Comparison of ENCODE assay signal across 9 mouse cellular contexts in the genomic region with DNA sequence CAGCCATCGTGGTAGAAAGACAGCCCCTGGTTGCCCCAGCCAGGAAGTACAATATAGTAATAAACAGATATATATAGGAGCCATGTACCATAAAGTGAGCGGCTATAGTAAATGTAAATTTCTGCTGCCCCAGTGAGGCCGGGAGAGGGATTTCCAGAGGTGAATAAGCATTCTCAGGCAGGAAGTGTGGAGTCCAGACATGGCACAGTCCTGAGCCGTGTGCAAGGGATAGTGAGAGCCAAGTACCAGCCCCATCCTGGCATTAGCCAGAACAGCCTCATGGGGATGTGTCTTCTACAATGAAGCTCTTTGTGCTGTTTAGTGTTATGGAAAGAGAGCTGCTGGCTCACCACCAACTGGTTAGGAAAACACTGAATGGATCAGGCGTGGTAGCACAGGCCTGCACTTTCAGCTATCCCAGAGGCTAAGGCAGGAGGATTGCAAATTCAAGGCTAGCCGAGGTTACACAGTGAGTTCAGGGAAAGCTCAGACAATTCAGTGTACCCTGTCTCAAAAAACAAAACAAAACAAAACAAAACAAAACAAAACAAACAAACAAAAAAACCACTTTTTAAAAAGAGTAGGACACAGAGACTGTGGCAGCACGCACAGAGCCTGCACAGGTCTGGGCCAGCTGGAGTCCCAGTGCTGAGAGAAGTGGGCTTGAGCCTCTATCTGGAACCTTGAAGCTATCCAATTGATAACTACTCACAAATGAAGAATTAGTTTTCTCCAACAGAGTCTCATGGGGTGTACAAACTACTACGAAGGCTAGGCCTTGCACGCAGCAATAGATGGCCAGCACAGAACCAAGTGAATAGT. TPM values are rescaled to one million over a fixed set of nuclear protein-coding genes. Genes with fewer than 3 reads are reported as not detected.
A peak's percentile ranks its signal among the peaks of the same experiment; 100 is the strongest.
DNase-seq lines count a peak whose midpoint lies in the region; ATAC-seq lines count a peak whose summit lies in the region.
"Had no signal": no experiment of that assay in that cellular context is flagged by ENCODE, and none has a peak within 500 bp of the region (broad histone marks: within the 10 kb centered on the region; RNA-seq: fewer than 3 reads in every experiment).

No protein-coding gene starts in this region.

- no peak overlapping the region for H3K9ac ChIP-seq in forebrain, embryonic 13.5 days
- no peak overlapping the region; the same call in 1 of the 2 replicates for H3K9ac ChIP-seq in forebrain, embryonic 12.5 days
- H3K9ac ChIP-seq in hindbrain, embryonic 14.5 days, result no peak overlapping the region
- no peak overlapping the region for H3K9ac ChIP-seq in limb, embryonic 13.5 days

- no peaks in the 10 kb centered on the region; the same call in 1 of the 2 replicates for H3K4me1 ChIP-seq in forebrain, embryonic 13.5 days
- no peaks in the 10 kb centered on the region for H3K4me1 ChIP-seq in forebrain, embryonic 12.5 days
- H3K4me1 ChIP-seq in hindbrain, embryonic 14.5 days (replicated peaks; ENCODE audit: control insufficient read depth, insufficient read depth, low read length), result no peaks in the 10 kb centered on the region
- H3K4me1 ChIP-seq in limb, embryonic 13.5 days, result 0 out of 2 replicates have a peak, but pooled peaks cover 7% of the 10 kb centered on the region

- DNase-seq in cerebellum, adult 9-11 months, result peak; percentile 47
- DNase-seq in hindbrain, embryonic 14.5 days (ENCODE audit: low spot score), result peak; percentile 62
- no peak for DNase-seq in urinary bladder, postnatal 4 days (ENCODE audit: low spot score in 2 of 2)
- no peak for DNase-seq in urinary bladder, postnatal 14 days (ENCODE audit: low spot score)

- H3K9me3 ChIP-seq in forebrain, embryonic 13.5 days (replicated peaks), result no peaks in the 10 kb centered on the region
- no peaks in the 10 kb centered on the region for H3K9me3 ChIP-seq in forebrain, embryonic 12.5 days
- no peaks in the 10 kb centered on the region for H3K9me3 ChIP-seq in hindbrain, embryonic 14.5 days (ENCODE audit: control insufficient read depth, low read length)
- no peaks in the 10 kb centered on the region for H3K9me3 ChIP-seq in limb, embryonic 13.5 days

- H3K36me3 ChIP-seq in forebrain, embryonic 13.5 days (ENCODE audit: poor library complexity, severe bottlenecking), result peaks cover 4% of the 10 kb centered on the region; the same call in 1 of the 2 replicates
- H3K36me3 ChIP-seq in forebrain, embryonic 12.5 days (replicated peaks), result no peaks in the 10 kb centered on the region
- H3K36me3 ChIP-seq in hindbrain, embryonic 14.5 days (replicated peaks; ENCODE audit: control insufficient read depth, insufficient read depth), result no peaks in the 10 kb centered on the region
- H3K36me3 ChIP-seq in limb, embryonic 13.5 days, result peaks cover 13% of the 10 kb centered on the region; the same call in 1 of the 2 replicates

- no peaks in the 10 kb centered on the region for H3K27me3 ChIP-seq in forebrain, embryonic 13.5 days
- 0 out of 2 replicates have a peak, but pooled peaks cover 4% of the 10 kb centered on the region for H3K27me3 ChIP-seq in forebrain, embryonic 12.5 days
- no peaks in the 10 kb centered on the region for H3K27me3 ChIP-seq in hindbrain, embryonic 14.5 days (ENCODE audit: control insufficient read depth, insufficient read depth, low read length)
- H3K27me3 ChIP-seq in limb, embryonic 13.5 days, result no peaks in the 10 kb centered on the region

- no peak overlapping the region for H3K4me2 ChIP-seq in forebrain, embryonic 13.5 days
- H3K4me2 ChIP-seq in forebrain, embryonic 12.5 days, result no peak overlapping the region
- no peak overlapping the region for H3K4me2 ChIP-seq in hindbrain, embryonic 14.5 days (replicated peaks)
- H3K4me2 ChIP-seq in limb, embryonic 13.5 days (replicated peaks), result no peak overlapping the region

- no peak overlapping the region for H3K4me3 ChIP-seq in forebrain, embryonic 13.5 days
- H3K4me3 ChIP-seq in forebrain, embryonic 12.5 days (replicated peaks), result no peak overlapping the region
- no peak overlapping the region for H3K4me3 ChIP-seq in hindbrain, embryonic 14.5 days (replicated peaks; ENCODE audit: low read length)
- no peak overlapping the region for H3K4me3 ChIP-seq in limb, embryonic 13.5 days

- H3K27ac ChIP-seq in forebrain, embryonic 13.5 days, result no peak overlapping the region
- H3K27ac ChIP-seq in forebrain, embryonic 12.5 days, result no peak overlapping the region
- peak overlapping the region; percentile 43 for H3K27ac ChIP-seq in hindbrain, embryonic 14.5 days
- H3K27ac ChIP-seq in limb, embryonic 13.5 days, result peak overlapping the region; percentile 39; the same call in 1 of the 2 replicates
- H3K27ac ChIP-seq: macrophage had no signal

- 80% methylated on average over 9 of the region's 9 CpGs for WGBS in forebrain, embryonic 13.5 days
- 90% methylated on average over 9 of the region's 9 CpGs for WGBS in forebrain, embryonic 12.5 days
- 78% methylated on average over 9 of the region's 9 CpGs for whole genome bisulfite sequencing in hindbrain, embryonic 14.5 days
- WGBS in limb, embryonic 13.5 days, result 77% methylated on average over 9 of the region's 9 CpGs

- peak; percentile 98 for ATAC-seq in forebrain, embryonic 13.5 days
- no peak for ATAC-seq in forebrain, embryonic 12.5 days (ENCODE audit: low FRiP score)
- peak; percentile 93 for ATAC-seq in hindbrain, embryonic 14.5 days (ENCODE audit: low FRiP score)
- peak; percentile 88 for ATAC-seq in limb, embryonic 13.5 days (ENCODE audit: low FRiP score, low read depth)
- no peak for ATAC-seq in activated CD4-positive, CD25-positive, alpha-beta regulatory T cell, adult 4 months

RNA-seq across cellular contexts. Expression of gene Gstm5, which starts 7.7 kb away (rescaled TPM):
- 222 and 225 TPM in 2 replicates for polyA plus RNA-seq in forebrain, embryonic 13.5 days (2015; fragmentation: Nextera tagmentation; extraction: Ambion mirVana)
- 225 and 230 TPM in 2 replicates for polyA plus RNA-seq in forebrain, embryonic 12.5 days (2016; fragmentation: Nextera tagmentation; extraction: Ambion mirVana)
- 255 and 259 TPM in 2 replicates for polyA plus RNA-seq in hindbrain, embryonic 14.5 days (2014; fragmentation: Nextera tagmentation; extraction: Ambion mirVana)
- polyA plus RNA-seq in limb, embryonic 13.5 days (2015; fragmentation: Nextera tagmentation; extraction: Ambion mirVana), result 260 TPM in 2 replicates
- polyA plus RNA-seq in activated CD4-positive, CD25-positive, alpha-beta regulatory T cell, adult 4 months (2017; shearing (Covaris generic)), result not detected

RNA-seq across cellular contexts. Expression of gene Eps8l3, which starts 10.9 kb away (rescaled TPM):
- polyA plus RNA-seq in forebrain, embryonic 13.5 days (2015; fragmentation: Nextera tagmentation; extraction: Ambion mirVana), result not detected in 2 replicates
- polyA plus RNA-seq in forebrain, embryonic 12.5 days (2016; fragmentation: Nextera tagmentation; extraction: Ambion mirVana), result not detected in 2 replicates
- polyA plus RNA-seq in hindbrain, embryonic 14.5 days (2014; fragmentation: Nextera tagmentation; extraction: Ambion mirVana), result not detected in 2 replicates
- polyA plus RNA-seq in limb, embryonic 13.5 days (2015; fragmentation: Nextera tagmentation; extraction: Ambion mirVana), result 0.38 TPM in 1 of 2 replicates, not detected in the other
- polyA plus RNA-seq in activated CD4-positive, CD25-positive, alpha-beta regulatory T cell, adult 4 months (2017; shearing (Covaris generic)), result not detected
- polyA plus RNA-seq: macrophage had no signal

RNA-seq across cellular contexts. Expression of gene Gstm7, which starts 43.7 kb away (rescaled TPM):
- polyA plus RNA-seq in forebrain, embryonic 13.5 days (2015; fragmentation: Nextera tagmentation; extraction: Ambion mirVana), result 83.5 and 89.2 TPM in 2 replicates
- polyA plus RNA-seq in forebrain, embryonic 12.5 days (2016; fragmentation: Nextera tagmentation; extraction: Ambion mirVana), result 63.8 and 66.8 TPM in 2 replicates
- polyA plus RNA-seq in hindbrain, embryonic 14.5 days (2014; fragmentation: Nextera tagmentation; extraction: Ambion mirVana), result 45.8 and 54.6 TPM in 2 replicates
- 33.3 and 33.5 TPM in 2 replicates for polyA plus RNA-seq in limb, embryonic 13.5 days (2015; fragmentation: Nextera tagmentation; extraction: Ambion mirVana)
- polyA plus RNA-seq in activated CD4-positive, CD25-positive, alpha-beta regulatory T cell, adult 4 months (2017; shearing (Covaris generic)), result under 1 TPM in 1 of 2 experiments, not detected in 1; 0.94 TPM

RNA-seq across cellular contexts. Expression of gene Gstm6, which starts 55.7 kb away (rescaled TPM):
- polyA plus RNA-seq in forebrain, embryonic 13.5 days (2015; fragmentation: Nextera tagmentation; extraction: Ambion mirVana), result 11.7 and 11.9 TPM in 2 replicates
- 10.7 and 12.0 TPM in 2 replicates for polyA plus RNA-seq in forebrain, embryonic 12.5 days (2016; fragmentation: Nextera tagmentation; extraction: Ambion mirVana)
- polyA plus RNA-seq in hindbrain, embryonic 14.5 days (2014; fragmentation: Nextera tagmentation; extraction: Ambion mirVana), result 8.1 and 9.3 TPM in 2 replicates
- polyA plus RNA-seq in limb, embryonic 13.5 days (2015; fragmentation: Nextera tagmentation; extraction: Ambion mirVana), result 10.5 and 12.0 TPM in 2 replicates
- not detected for polyA plus RNA-seq in activated CD4-positive, CD25-positive, alpha-beta regulatory T cell, adult 4 months (2017; shearing (Covaris generic))
- polyA plus RNA-seq: macrophage had no signal

Comparison
In these comparisons a context has a peak if more than half of its experiments do, and no peak if none do; other contexts are left out.
1. ATAC-seq: peak in forebrain, embryonic 13.5 days (single experiment), hindbrain, embryonic 14.5 days (single experiment) and limb, embryonic 13.5 days (single experiment); none in forebrain, embryonic 12.5 days (single experiment) and activated CD4-positive, CD25-positive, alpha-beta regulatory T cell, adult 4 months (single experiment).
2. H3K27ac ChIP-seq: peak in hindbrain, embryonic 14.5 days (single experiment) and limb, embryonic 13.5 days (single experiment); none in forebrain, embryonic 13.5 days (single experiment) and forebrain, embryonic 12.5 days (single experiment).
3. DNase-seq: peak in cerebellum, adult 9-11 months (single experiment) and hindbrain, embryonic 14.5 days (single experiment); none in urinary bladder, postnatal 4 days (0 of 2) and urinary bladder, postnatal 14 days (single experiment).
4. RNA of gene Gstm5, which starts 7.7 kb away (polyA plus RNA-seq): 260 TPM in limb, embryonic 13.5 days, 255 to 259 TPM in hindbrain, embryonic 14.5 days, 225 to 230 TPM in forebrain, embryonic 12.5 days and 222 to 225 TPM in forebrain, embryonic 13.5 days; not detected in activated CD4-positive, CD25-positive, alpha-beta regulatory T cell, adult 4 months; every median in the first group is over 100 times any median in the second.
5. RNA of gene Gstm7, which starts 43.7 kb away (polyA plus RNA-seq): 83.5 to 89.2 TPM in forebrain, embryonic 13.5 days, 63.8 to 66.8 TPM in forebrain, embryonic 12.5 days, 45.8 to 54.6 TPM in hindbrain, embryonic 14.5 days and 33.3 to 33.5 TPM in limb, embryonic 13.5 days; 0.94 TPM in activated CD4-positive, CD25-positive, alpha-beta regulatory T cell, adult 4 months; every median in the first group is over 10 times any median in the second.